Mouse (Mus musculus): ENCODE results near the gene Phf11c. TPM values are rescaled to one million over a fixed set of nuclear protein-coding genes. Genes with fewer than 3 reads are reported as not detected.
A peak's percentile ranks its signal among the peaks of the same experiment; 100 is the strongest.
"Not testable (repeated sequence)": the region's sequence is repeated elsewhere in the genome, so short reads cannot be mapped to it uniquely, and the experiment has no call there.

Phf11c gene
- total RNA-seq, 2 experiments from 2014 or later, result 0.45 to 0.70 TPM

GRCm38 (mm10) chr14:59396999-59397398 is 1.8 kb upstream of the Phf11c start:
- DNase-seq (ENCODE audit: extremely low spot score in 1 of 2, low spot score in 2 of 2), result no peak
- TF ChIP-seq CTCF (IDR thresholded peaks at IDR 0.05), result no peak
- Histone ChIP-seq H3K27ac (no peak overlapping the region), H3K4me3 (no peak overlapping the region)
- intact Hi-C loops (cut with DNase I), result no loop called here

GRCm38 (mm10) chr14:59390181-59390580 is 5.0 kb downstream of the Phf11c start:
- TF ChIP-seq CTCF (IDR thresholded peaks at IDR 0.05), result peak; percentile 53
- H3K4me3 ChIP-seq; intact Hi-C loops (cut with DNase I); H3K27ac ChIP-seq: not testable (repeated sequence)
- peak; percentile 9 to 49 for DNase-seq (ENCODE audit: extremely low spot score in 1 of 2, low spot score in 2 of 2)

DNA sequence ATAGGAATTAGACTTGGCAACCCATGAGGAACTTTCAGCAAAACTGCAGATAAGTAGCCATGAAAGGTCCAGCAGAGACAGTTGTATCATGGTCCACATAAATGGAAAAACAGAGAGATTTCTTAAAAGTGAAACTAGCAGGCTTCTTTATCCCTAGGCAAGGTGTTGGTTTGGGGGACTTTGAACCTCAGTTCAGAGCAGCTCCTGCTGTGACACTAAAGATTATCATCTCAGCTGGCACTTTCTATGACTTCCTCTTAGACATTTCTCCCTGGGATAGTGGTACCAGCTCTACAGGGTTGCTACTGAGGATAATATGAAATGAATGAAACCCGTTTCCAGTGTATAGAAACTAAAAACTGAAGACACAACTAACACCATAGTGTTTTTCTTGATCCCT is 5.6 kb downstream of the Phf11c start:
- no peak for TF ChIP-seq CTCF (IDR thresholded peaks at IDR 0.05)

GRCm38 (mm10) chr14:59370348-59371068 is 24.7 kb downstream of the Phf11c start:
- H3K27ac ChIP-seq, result no peak overlapping the region
- no peak for DNase-seq (ENCODE audit: extremely low spot score in 1 of 2, low spot score in 2 of 2)
- H3K4me3 ChIP-seq, result no peak overlapping the region
- no peak for TF ChIP-seq CTCF (IDR thresholded peaks at IDR 0.05)
- intact Hi-C loops (cut with DNase I), result no loop called here

More for the DNA sequence above, 5.6 kb downstream of the Phf11c start:
- no peak for DNase-seq (ENCODE audit: extremely low spot score in 1 of 2, low spot score in 2 of 2)
- Histone ChIP-seq H3K27ac (no peak overlapping the region), H3K4me3 (no peak overlapping the region)
- intact Hi-C loops (cut with DNase I), result loop anchor here (1.0 kb wide), 1 partner anchor 167 kb away; no protein-coding TSS in a partner anchor

DNA sequence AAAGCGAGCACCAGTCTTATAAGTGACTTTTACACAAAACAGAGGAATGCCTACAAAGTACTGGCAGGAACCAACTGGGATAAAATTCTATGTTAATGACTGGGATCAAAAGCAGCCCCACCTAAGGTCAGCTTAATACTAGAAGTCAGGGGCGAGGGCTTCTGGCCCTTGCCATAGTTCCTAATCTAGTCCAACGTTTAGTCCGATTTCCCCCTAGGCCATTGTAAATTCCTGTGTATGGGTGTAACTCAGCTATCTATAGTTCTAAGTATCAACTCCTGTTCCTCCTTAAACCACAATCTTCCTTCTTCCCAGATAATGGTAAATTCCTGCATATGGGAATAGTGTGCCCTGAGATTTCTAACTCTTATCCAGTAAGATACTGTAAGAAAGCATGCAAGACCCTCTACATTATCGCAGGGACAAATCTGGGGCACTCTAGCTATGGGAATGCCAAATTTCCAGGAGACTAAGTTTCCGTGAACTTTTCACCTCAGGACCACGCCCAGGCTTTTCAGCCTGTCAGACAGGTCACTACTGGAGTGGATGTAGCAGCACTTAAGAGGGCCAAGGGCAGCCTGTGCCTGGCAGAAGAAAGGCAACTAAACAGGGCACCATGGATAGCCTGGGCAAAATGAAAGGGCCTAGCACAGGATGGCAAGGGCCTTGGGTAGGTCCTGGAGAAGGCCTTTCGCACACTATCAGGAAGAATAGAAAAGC is 28.6 kb downstream of the Phf11c start:
- Histone ChIP-seq H3K4me3 (no peak overlapping the region), H3K27ac (no peak overlapping the region)
- no peak for TF ChIP-seq CTCF (IDR thresholded peaks at IDR 0.05)
- DNase-seq (ENCODE audit: extremely low spot score in 1 of 2, low spot score in 2 of 2), result no peak
- intact Hi-C loops (cut with DNase I), result no loop called here

- no peak for DNase-seq (ENCODE audit: extremely low spot score in 1 of 2, low spot score in 2 of 2)
- no peak; the same call in none of the 2 replicates for TF ChIP-seq CTCF (IDR thresholded peaks at IDR 0.05)
- Histone ChIP-seq H3K27ac (no peak within 1 kb of the TSS), H3K4me3 (no peak within 1 kb of the TSS)
- intact Hi-C loops (cut with DNase I), result no loop called here
Measured at GRCm38 (mm10) chr14:59365244-59365644, 29.9 kb downstream of the Phf11c start, which contains the start of gene Phf11d. Gene Phf11d (minus strand): TSS chr14:59365470.

DNA sequence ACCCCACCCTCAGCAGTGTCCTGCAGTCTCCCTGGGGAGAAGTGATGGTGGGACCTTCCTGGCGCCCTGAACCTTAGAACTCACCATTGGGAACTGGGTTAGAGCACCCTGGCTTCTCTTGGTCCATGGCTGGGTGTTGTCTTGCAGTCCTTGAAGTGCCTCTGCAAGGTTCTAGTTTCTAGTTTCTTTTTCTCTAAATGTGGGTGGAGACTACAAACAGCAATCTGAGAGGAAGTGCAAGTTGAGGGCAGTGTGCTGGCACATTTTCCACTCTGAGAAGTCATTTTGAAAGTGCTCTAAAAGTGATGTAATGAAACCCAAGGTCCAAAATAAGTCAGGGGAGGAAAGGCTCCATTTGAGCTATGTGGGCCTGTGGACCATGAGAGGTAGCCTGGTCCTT is 54.0 kb downstream of the Phf11c start, which contains the start of gene Phf11b:
Gene Phf11b (minus strand): TSS at position 163 of the 400 bp plus-strand sequence.
- H3K27ac ChIP-seq; intact Hi-C loops (cut with DNase I); DNase-seq (ENCODE audit: extremely low spot score in 1 of 2, low spot score in 2 of 2); H3K4me3 ChIP-seq: not testable (repeated sequence)

DNA sequence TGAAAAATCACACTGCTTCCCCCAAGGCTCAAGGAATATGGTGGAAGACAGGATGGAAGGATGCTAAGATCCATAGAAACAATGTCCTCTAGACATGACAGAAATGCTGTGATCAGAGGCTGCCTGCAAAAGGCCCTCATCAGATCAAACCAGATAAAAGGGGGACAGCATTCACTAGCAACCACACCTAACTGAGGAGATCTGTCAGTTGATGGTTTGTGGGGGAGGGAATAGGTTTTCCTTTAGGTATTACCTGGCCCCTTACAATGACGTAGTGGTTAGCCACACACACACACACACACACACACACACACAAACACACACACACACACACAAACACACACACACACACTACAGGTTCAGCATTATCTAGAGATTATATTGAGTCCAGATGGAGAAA is 55.6 kb downstream of the Phf11c start:
- no peak for DNase-seq (ENCODE audit: extremely low spot score in 1 of 2, low spot score in 2 of 2)
- Histone ChIP-seq H3K4me3 (no peak overlapping the region), H3K27ac (no peak overlapping the region)
- intact Hi-C loops (cut with DNase I), result no loop called here
- no peak for TF ChIP-seq CTCF (IDR thresholded peaks at IDR 0.05)

DNA sequence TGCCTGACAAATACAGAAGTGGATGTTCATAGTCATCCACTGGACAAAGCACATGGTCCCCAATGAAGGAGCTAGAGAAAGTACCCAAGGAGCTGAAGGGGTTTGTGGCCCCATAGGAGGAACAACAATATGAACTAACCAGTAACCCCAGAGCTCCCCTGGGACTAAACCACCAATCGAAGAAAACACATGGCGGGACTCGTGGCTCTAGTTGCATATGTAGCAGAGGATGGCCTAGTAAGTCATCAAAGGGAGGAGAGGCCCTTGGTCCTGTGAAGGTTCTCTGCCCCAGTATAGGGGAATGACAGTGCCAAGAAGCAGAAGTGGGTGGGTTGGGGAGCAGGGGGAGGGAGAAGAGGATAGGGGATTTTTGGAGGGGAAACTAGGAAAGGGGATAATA is 59.1 kb downstream of the Phf11c start:
- H3K4me3 ChIP-seq; intact Hi-C loops (cut with DNase I); H3K27ac ChIP-seq; DNase-seq (ENCODE audit: extremely low spot score in 1 of 2, low spot score in 2 of 2): not testable (repeated sequence)

Other genes starting within 250 kb of the Phf11c start
- gene Gm5142, start 216.6 kb downstream of the Phf11c start, total RNA-seq (2021), result not detected
- gene Rcbtb1, start 194.2 kb downstream of the Phf11c start, total RNA-seq (2021), result 10 to 100 TPM; 28.1 TPM
- not detected for gene Gm6904, start 135.2 kb downstream of the Phf11c start, total RNA-seq (2021)
- not detected for gene Phf11a, start 97.9 kb downstream of the Phf11c start, total RNA-seq (2021)
- gene Phf11b, start 54.0 kb downstream of the Phf11c start, total RNA-seq (2021), result not detected
- under 1 TPM; 0.63 to 0.75 TPM for gene Phf11d, start 29.9 kb downstream of the Phf11c start, total RNA-seq (2021)
- 1 to 10 TPM; 4.1 to 4.2 TPM for gene Setdb2, start 45.5 kb upstream of the Phf11c start, total RNA-seq (2021)
- 10 to 100 TPM; 24.0 to 26.6 TPM for gene Cab39l, start 45.6 kb upstream of the Phf11c start, total RNA-seq (2021)
- 10 to 100 TPM; 67.2 to 69.9 TPM for gene Cdadc1, start 202.6 kb upstream of the Phf11c start, total RNA-seq (2021)
- 1 to 10 TPM; 3.2 to 3.7 TPM for gene Shisa2, start 229.9 kb upstream of the Phf11c start, total RNA-seq (2021)

All from left cerebral cortex, adult 2 months (tissue).